12 mouse cellular contexts compared by ENCODE assay signal in the genomic region with DNA sequence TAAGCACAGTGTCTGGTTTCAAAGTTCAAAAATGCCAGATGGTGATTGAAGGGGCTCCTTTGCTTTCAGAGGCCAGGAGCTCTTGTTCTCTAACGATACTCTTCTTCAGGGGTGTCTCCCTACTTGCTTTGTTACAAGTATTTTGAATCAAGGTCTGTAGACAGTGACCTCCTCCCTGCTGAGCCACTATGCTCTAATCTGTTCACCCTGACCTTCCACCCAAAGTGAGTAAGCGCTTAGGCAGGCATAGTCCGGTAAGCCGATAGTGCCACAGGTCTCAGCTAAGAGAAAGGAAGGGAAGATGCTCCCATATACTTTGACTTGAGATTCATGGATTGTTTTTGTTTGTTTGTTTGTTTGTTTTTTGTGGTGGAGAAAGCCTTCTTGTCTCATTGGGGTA.
DNase-seq lines count a peak whose midpoint lies in the region; ATAC-seq and TF ChIP-seq lines count a peak whose summit lies in the region.
"Had no signal": no experiment of that assay in that cellular context is flagged by ENCODE, and none has a peak within 500 bp of the region (broad histone marks: within the 10 kb centered on the region; RNA-seq: fewer than 3 reads in every experiment).

No protein-coding gene starts in this region.

- no peaks in the 10 kb centered on the region for H3K9me3 ChIP-seq in liver, embryonic 11.5 days (ENCODE audit: control insufficient read depth, low read length)
- H3K9me3 ChIP-seq in liver, embryonic 15.5 days (replicated peaks), result no peaks in the 10 kb centered on the region
- H3K9me3 ChIP-seq in midbrain, embryonic 16.5 days (replicated peaks; ENCODE audit: control insufficient read depth, low read length, poor library complexity, severe bottlenecking), result no peaks in the 10 kb centered on the region
- H3K9me3 ChIP-seq: embryonic facial prominence, embryonic 13.5 days; G1E had no signal

- no peak for TF ChIP-seq CTCF in heart, adult 2 months (IDR thresholded peaks at IDR 0.05)

- no peak for TF ChIP-seq EP300 in heart, adult 2 months (IDR thresholded peaks at IDR 0.05; ENCODE audit: insufficient read depth, low read depth, low read length)

- H3K27me3 ChIP-seq in liver, embryonic 11.5 days (replicated peaks; ENCODE audit: control insufficient read depth, insufficient read depth, low read length), result no peaks in the 10 kb centered on the region
- H3K27me3 ChIP-seq in heart, adult 2 months (ENCODE audit: control insufficient read depth, insufficient read depth, low read length), result no peaks in the 10 kb centered on the region
- H3K27me3 ChIP-seq in liver, embryonic 15.5 days, result no peaks in the 10 kb centered on the region
- no peaks in the 10 kb centered on the region for H3K27me3 ChIP-seq in midbrain, embryonic 16.5 days (ENCODE audit: control insufficient read depth, insufficient read depth, low read depth, low read length)
- H3K27me3 ChIP-seq: embryonic facial prominence, embryonic 13.5 days had no signal

- no peak for ATAC-seq in liver, embryonic 11.5 days (replicated peaks; ENCODE audit: low FRiP score)
- no peak for ATAC-seq in liver, embryonic 15.5 days (ENCODE audit: insufficient read depth)
- ATAC-seq in midbrain, embryonic 16.5 days, result no peak

- peaks cover 6% of the 10 kb centered on the region for H3K4me1 ChIP-seq in liver, embryonic 11.5 days (replicated peaks; ENCODE audit: control insufficient read depth, insufficient read depth, low read length)
- peaks cover 15% of the 10 kb centered on the region for H3K4me1 ChIP-seq in heart, adult 2 months (ENCODE audit: control insufficient read depth, insufficient read depth, low read length)
- peaks cover 27% of the 10 kb centered on the region for H3K4me1 ChIP-seq in liver, embryonic 15.5 days (replicated peaks)
- peaks cover 3% of the 10 kb centered on the region; the same call in 1 of the 2 replicates for H3K4me1 ChIP-seq in midbrain, embryonic 16.5 days (ENCODE audit: control insufficient read depth, insufficient read depth, low read length)

- H3K79me2 ChIP-seq in heart, adult 2 months (replicated peaks; ENCODE audit: control insufficient read depth, insufficient read depth, low read length), result peaks cover 1% of the 10 kb centered on the region

- WGBS in liver, embryonic 11.5 days, result 41% methylated on average over 4 of the region's 4 CpGs
- 15% methylated on average over 4 of the region's 4 CpGs for WGBS in heart, adult 2 months
- WGBS in liver, embryonic 15.5 days (ENCODE audit: insufficient replicate concordance), result 25% methylated on average over 4 of the region's 4 CpGs
- WGBS in midbrain, embryonic 16.5 days, result 41% methylated on average over 4 of the region's 4 CpGs

- no peak for TF ChIP-seq POLR2A in heart, adult 2 months (IDR thresholded peaks at IDR 0.05; ENCODE audit: insufficient read depth, low read depth, low read length)

- no peak overlapping the region for H3K9ac ChIP-seq in liver, embryonic 11.5 days (ENCODE audit: low read depth, low read length)
- H3K9ac ChIP-seq in heart, adult 2 months (ENCODE audit: low read depth, low read length), result peak overlapping the region; percentile 28; the same call in 1 of the 2 replicates
- H3K9ac ChIP-seq in liver, embryonic 15.5 days, result no peak overlapping the region
- H3K9ac ChIP-seq in midbrain, embryonic 16.5 days (ENCODE audit: low read depth, low read length), result no peak overlapping the region
- H3K9ac ChIP-seq: embryonic facial prominence, embryonic 13.5 days; lung, embryonic 14.5 days had no signal

- H3K4me3 ChIP-seq in liver, embryonic 11.5 days (ENCODE audit: low read depth, low read length), result no peak overlapping the region
- peak overlapping the region; percentile 35; the same call in 1 of the 2 replicates for H3K4me3 ChIP-seq in heart, adult 2 months
- H3K4me3 ChIP-seq in liver, embryonic 15.5 days (replicated peaks), result no peak overlapping the region
- H3K4me3 ChIP-seq in midbrain, embryonic 16.5 days (ENCODE audit: low read depth, low read length), result no peak overlapping the region
- H3K4me3 ChIP-seq: embryonic facial prominence, embryonic 13.5 days had no signal

- peak overlapping the region; percentile 0; the same call in 1 of the 2 replicates for H3K4me2 ChIP-seq in liver, embryonic 11.5 days
- H3K4me2 ChIP-seq in liver, embryonic 15.5 days, result 0 out of 2 replicates have a peak overlapping the region, but pooled peaks have one; percentile 4
- H3K4me2 ChIP-seq in midbrain, embryonic 16.5 days (ENCODE audit: low read length), result no peak overlapping the region
- H3K4me2 ChIP-seq: embryonic facial prominence, embryonic 13.5 days; lung, embryonic 14.5 days had no signal

- no peak overlapping the region for H3K27ac ChIP-seq in liver, embryonic 11.5 days (ENCODE audit: low read depth, low read length)
- H3K27ac ChIP-seq in heart, adult 2 months, result peak overlapping the region; percentile 80
- H3K27ac ChIP-seq in liver, embryonic 15.5 days (replicated peaks), result no peak overlapping the region; the same call in 1 of the 2 replicates
- H3K27ac ChIP-seq in midbrain, embryonic 16.5 days (ENCODE audit: low read length), result no peak overlapping the region
- H3K27ac ChIP-seq: embryonic facial prominence, embryonic 13.5 days had no signal

- intact Hi-C loops in heart, adult 2 months (cut with DNase I), result loop anchor here (2.0 kb wide), 1 partner anchor 49 kb away; no protein-coding TSS in a partner anchor

- DNase-seq in liver, embryonic 11.5 days (ENCODE audit: low spot score), result no peak
- DNase-seq in liver, result no peak
- peak; percentile 74 for DNase-seq in adrenal gland, adult 8-10 months
- DNase-seq in heart, adult 2 months, result peak in 1 of 2 experiments; percentile 43
- no peak for DNase-seq in gastrocnemius, postnatal 4 days (ENCODE audit: low spot score in 2 of 2)
- DNase-seq in urinary bladder, postnatal 36 days (ENCODE audit: low spot score in 2 of 2), result no peak
- DNase-seq: lung, embryonic 14.5 days; right cerebral cortex, postnatal 4 days had no signal

- H3K36me3 ChIP-seq in liver, embryonic 11.5 days (ENCODE audit: control insufficient read depth, insufficient read depth, low read length), result no peaks in the 10 kb centered on the region
- peaks cover 49% of the 10 kb centered on the region for H3K36me3 ChIP-seq in heart, adult 2 months (ENCODE audit: control insufficient read depth, insufficient read depth, low read length)
- no peaks in the 10 kb centered on the region for H3K36me3 ChIP-seq in liver, embryonic 15.5 days (replicated peaks)
- H3K36me3 ChIP-seq in midbrain, embryonic 16.5 days (ENCODE audit: control insufficient read depth, insufficient read depth, low read length), result no peaks in the 10 kb centered on the region
- H3K36me3 ChIP-seq: G1E had no signal
